Mouse (Mus musculus) liver, adult 2 months (tissue): ENCODE measurements at regions not wholly inside any gene's neighbourhood (a gene's known extent, or its start where the extent isn't known, plus 50 kb on each side); places are given as distances from the start of the nearest gene placed in this dataset.

Experiments used
- DNase-seq: peaks from one replicate; pipeline ENCODE4 v3.0.0-alpha.2; 2011; ENCODE audit warnings: low read depth, low spot score; ENCODE audit errors: extremely low read depth
- H3K27ac ChIP-seq: fragments of 200-500 bp; replicated peaks from 2 replicates; pipeline ENCODE4 v1.5.1; 2012; ENCODE audit warnings: low read depth, mild to moderate bottlenecking, control low read depth, inconsistent platforms, low read length; ENCODE audit not compliant: insufficient read depth
- H3K27me3 ChIP-seq: fragments of 200-500 bp; 2 replicates; pipeline ENCODE4 v1.6.1; 2012; ENCODE audit warnings: mild to moderate bottlenecking, moderate library complexity, low read length, inconsistent platforms; ENCODE audit not compliant: control insufficient read depth, insufficient read depth
- H3K36me3 ChIP-seq: fragments of 200-500 bp; 2 replicates; pipeline ENCODE4 v1.6.1; 2012; ENCODE audit warnings: low read length, inconsistent platforms; ENCODE audit not compliant: control insufficient read depth, insufficient read depth
- H3K4me1 ChIP-seq: fragments of 200-500 bp; 2 replicates; pipeline ENCODE4 v1.6.1; 2011; ENCODE audit warnings: low read length; ENCODE audit not compliant: control insufficient read depth, insufficient read depth
- H3K4me3 ChIP-seq: fragments of 200-500 bp; 2 replicates; pipeline ENCODE4 v1.5.1; 2011; ENCODE audit warnings: low read depth, mild to moderate bottlenecking, control low read depth, low read length, moderate library complexity; ENCODE audit not compliant: insufficient read depth
- H3K79me2 ChIP-seq: fragments of 200-500 bp; 2 replicates; pipeline ENCODE4 v1.6.1; 2012; ENCODE audit warnings: inconsistent platforms, mild to moderate bottlenecking, low read length, moderate library complexity; ENCODE audit not compliant: control insufficient read depth, insufficient read depth
- H3K9ac ChIP-seq: fragments of 200-500 bp; 2 replicates; pipeline ENCODE4 v1.6.1; 2012; ENCODE audit warnings: low read depth, mild to moderate bottlenecking, control low read depth, inconsistent platforms, low read length
- CTCF ChIP-seq: fragments of 200-500 bp; IDR thresholded peaks from 2 replicates; pipeline ENCODE4 v1.5.1; 2011; ENCODE audit warnings: low read depth, low read length, control low read depth
- POLR2A ChIP-seq: fragments of 200-500 bp; IDR thresholded peaks from 2 replicates; pipeline ENCODE4 v1.6.1; 2011; ENCODE audit warnings: low read length, control low read depth; ENCODE audit not compliant: insufficient read depth; ENCODE audit errors: extremely low read depth
- WGBS: fragments of 180-500 bp; shearing (Covaris S2); methylation state at CpG from one replicate; pipeline ENCODE4 v1.1.7; 2018; 5-methylcytosine and 5-hydroxymethylcytosine counted together

GRCm38 (mm10) chr9:31995101-31995500 is 81.8 kb upstream of the Barx2 start:
- TF ChIP-seq CTCF = no peak
- no peak for TF ChIP-seq POLR2A
- H3K9ac ChIP-seq = peak overlapping the region; percentile 18; the same call in 1 of the 2 replicates
- H3K4me3 ChIP-seq = no peak overlapping the region
- no peaks in the 10 kb centered on the region for H3K79me2 ChIP-seq
- H3K4me1 ChIP-seq = peaks cover 38% of the 10 kb centered on the region
- H3K27me3 ChIP-seq = no peaks in the 10 kb centered on the region
- WGBS = 67% methylated on average over 3 of the region's 3 CpGs
- no peaks in the 10 kb centered on the region for H3K36me3 ChIP-seq
- DNase-seq = no peak
- H3K27ac ChIP-seq = peak overlapping the region; percentile 97

GRCm38 (mm10) chr9:31995700-31996099 is 82.4 kb upstream of the Barx2 start:
- peaks cover 41% of the 10 kb centered on the region for H3K4me1 ChIP-seq
- no peak overlapping the region for H3K4me3 ChIP-seq
- TF ChIP-seq CTCF = no peak
- no peak for TF ChIP-seq POLR2A
- H3K27me3 ChIP-seq = no peaks in the 10 kb centered on the region
- peak overlapping the region; percentile 97 for H3K27ac ChIP-seq
- peak overlapping the region; percentile 63; the same call in 1 of the 2 replicates for H3K9ac ChIP-seq
- H3K36me3 ChIP-seq = no peaks in the 10 kb centered on the region
- no peaks in the 10 kb centered on the region for H3K79me2 ChIP-seq
- WGBS = 35% methylated on average over 4 of the region's 4 CpGs
- no peak for DNase-seq

- no peaks in the 10 kb centered on the region for H3K27me3 ChIP-seq
- peak; percentile 99 for DNase-seq
- H3K27ac ChIP-seq = peak overlapping the region; percentile 97
- no peaks in the 10 kb centered on the region for H3K36me3 ChIP-seq
- 19% methylated on average over 7 of the region's 7 CpGs for WGBS
- peak overlapping the region; percentile 85 for H3K9ac ChIP-seq
- peak overlapping the region; percentile 40; the same call in 1 of the 2 replicates for H3K4me3 ChIP-seq
- TF ChIP-seq CTCF (no peak), POLR2A (no peak)
- peaks cover 41% of the 10 kb centered on the region for H3K4me1 ChIP-seq
- no peaks in the 10 kb centered on the region for H3K79me2 ChIP-seq
Measured at GRCm38 (mm10) chr9:31996466-31997177, 83.4 kb upstream of the Barx2 start.

- H3K27ac ChIP-seq = peak overlapping the region; percentile 97
- TF ChIP-seq POLR2A (no peak), CTCF (no peak)
Measured at GRCm38 (mm10) chr9:31997178-31998097, 84.2 kb upstream of the Barx2 start.

GRCm38 (mm10) chr9:31998488-31999280 is 85.4 kb upstream of the Barx2 start:
- no peak for DNase-seq
- peaks cover under 1% of the 10 kb centered on the region; the same call in 1 of the 2 replicates for H3K79me2 ChIP-seq
- whole genome bisulfite sequencing = 95% methylated on average over 4 of the region's 4 CpGs

More at GRCm38 (mm10) chr9:31997178-31998097, 84.2 kb upstream of the Barx2 start:
- H3K36me3 ChIP-seq = no peaks in the 10 kb centered on the region
- H3K4me3 ChIP-seq = peak overlapping the region; percentile 40; the same call in 1 of the 2 replicates
- no peaks in the 10 kb centered on the region for H3K27me3 ChIP-seq
- peak; percentile 83 for DNase-seq
- H3K79me2 ChIP-seq = no peaks in the 10 kb centered on the region
- H3K4me1 ChIP-seq = peaks cover 41% of the 10 kb centered on the region
- WGBS = 61% methylated on average over 25 of the region's 25 CpGs
- peak overlapping the region; percentile 85 for H3K9ac ChIP-seq

More at GRCm38 (mm10) chr9:31998488-31999280, 85.4 kb upstream of the Barx2 start:
- peak overlapping the region; percentile 45 for H3K27ac ChIP-seq
- no peak overlapping the region for H3K4me3 ChIP-seq
- TF ChIP-seq CTCF = no peak
- no peak for TF ChIP-seq POLR2A
- no peaks in the 10 kb centered on the region for H3K36me3 ChIP-seq
- no peaks in the 10 kb centered on the region for H3K27me3 ChIP-seq
- peaks cover 40% of the 10 kb centered on the region for H3K4me1 ChIP-seq
- no peak overlapping the region for H3K9ac ChIP-seq
